Mouse (Mus musculus) adrenal gland, postnatal 10 days (tissue): ENCODE measurements around the gene Tmem79. TPM values are rescaled to one million over a fixed set of nuclear protein-coding genes. Genes with fewer than 3 reads are reported as not detected.
"Not testable (repeated sequence)": the region's sequence is repeated elsewhere in the genome, so short reads cannot be mapped to it uniquely, and the experiment has no call there.

Experiments
- DNase-seq: peaks from one replicate; pipeline ENCODE4 v3.0.0; 2021; ENCODE audit warnings: mixed read lengths
- total RNA-seq, 2 experiments: library from RNA; stranded (reverse); gene quantifications; 2 replicates each; pipeline ENCODE4 v1.2.3; 2021

Gene Tmem79
- total RNA-seq, 2 experiments from 2014 or later = 15.1 to 17.7 TPM

DNA sequence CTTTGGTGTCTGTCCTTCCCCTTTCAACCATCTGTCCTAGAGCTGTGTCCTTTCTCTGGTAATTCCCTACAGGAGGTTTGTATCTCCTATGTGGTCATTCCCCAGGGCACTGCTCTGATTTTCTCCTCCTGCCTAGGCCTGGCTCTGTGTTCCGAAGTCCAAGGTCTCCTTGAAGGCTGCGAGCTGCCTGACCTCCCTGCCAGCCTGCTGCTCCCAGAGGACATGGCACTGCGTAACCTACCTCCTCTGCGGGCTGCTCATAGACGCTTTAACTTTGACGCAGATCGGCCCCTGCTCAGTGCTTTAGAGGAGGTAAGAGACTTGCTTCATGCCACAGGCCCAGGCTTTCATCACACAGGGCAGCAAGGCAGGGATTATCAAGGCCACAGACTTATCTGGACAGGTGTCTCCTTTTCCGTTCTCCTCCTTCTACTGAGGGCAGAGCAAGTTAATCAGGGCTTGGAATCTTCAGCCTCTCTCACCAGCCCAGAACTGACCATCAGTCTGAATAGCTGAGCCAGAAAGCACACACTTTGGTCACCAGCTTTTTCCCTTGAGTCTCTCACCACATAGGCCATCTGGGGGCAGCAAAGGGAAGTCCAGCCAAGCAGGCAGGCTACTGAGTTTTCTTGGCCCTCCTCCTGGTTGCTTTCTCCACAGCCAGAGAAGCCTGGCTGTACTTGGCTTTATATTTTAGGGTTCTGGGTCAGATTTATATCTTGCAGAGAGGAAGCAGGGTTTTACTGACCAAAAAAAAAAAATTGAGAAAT is 18.6 kb upstream of the Tmem79 start:
- peak; percentile 79 for DNase-seq

GRCm38 (mm10) chr3:88352907-88353306 is 17.0 kb upstream of the Tmem79 start:
- DNase-seq = no peak

- no peak for DNase-seq
Observed at GRCm38 (mm10) chr3:88350732-88351131, 14.8 kb upstream of the Tmem79 start.

GRCm38 (mm10) chr3:88339006-88339405 is 3.1 kb upstream of the Tmem79 start:
- no peak for DNase-seq

- no peak for DNase-seq
Observed at GRCm38 (mm10) chr3:88338316-88338715, 2.4 kb upstream of the Tmem79 start.

DNA sequence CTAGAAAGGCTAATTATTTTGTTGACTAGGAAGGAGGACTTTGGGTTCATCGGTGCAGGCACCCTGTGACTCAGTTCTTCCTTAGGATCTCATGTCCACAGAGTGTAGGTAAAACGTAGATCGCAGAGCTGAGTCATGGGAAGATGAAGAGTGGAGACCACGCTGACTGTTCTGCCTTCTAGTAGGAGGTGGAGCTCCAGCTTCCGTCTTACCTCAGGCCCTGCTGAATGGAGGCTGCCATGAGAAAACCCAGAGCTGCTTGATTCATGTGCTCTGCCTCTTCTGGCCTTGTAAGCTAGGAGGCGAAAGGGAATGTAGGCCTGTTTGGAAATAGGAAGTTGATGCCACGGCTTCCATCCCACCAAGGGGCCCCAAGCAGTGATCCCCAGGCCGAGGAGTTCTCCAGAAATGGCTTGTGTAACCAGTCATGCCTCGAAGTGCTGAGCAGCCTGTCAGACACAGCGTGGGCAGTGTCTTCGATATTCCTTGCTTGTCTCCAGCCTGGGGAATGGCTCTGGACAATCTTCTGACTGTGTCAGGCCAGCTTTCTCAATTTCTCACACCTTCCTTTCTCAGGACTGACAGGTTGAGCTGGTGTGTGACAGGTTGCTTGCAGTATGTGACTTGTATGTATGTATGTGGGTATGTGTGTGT is 1.5 kb upstream of the Tmem79 start:
- no peak for DNase-seq

DNA sequence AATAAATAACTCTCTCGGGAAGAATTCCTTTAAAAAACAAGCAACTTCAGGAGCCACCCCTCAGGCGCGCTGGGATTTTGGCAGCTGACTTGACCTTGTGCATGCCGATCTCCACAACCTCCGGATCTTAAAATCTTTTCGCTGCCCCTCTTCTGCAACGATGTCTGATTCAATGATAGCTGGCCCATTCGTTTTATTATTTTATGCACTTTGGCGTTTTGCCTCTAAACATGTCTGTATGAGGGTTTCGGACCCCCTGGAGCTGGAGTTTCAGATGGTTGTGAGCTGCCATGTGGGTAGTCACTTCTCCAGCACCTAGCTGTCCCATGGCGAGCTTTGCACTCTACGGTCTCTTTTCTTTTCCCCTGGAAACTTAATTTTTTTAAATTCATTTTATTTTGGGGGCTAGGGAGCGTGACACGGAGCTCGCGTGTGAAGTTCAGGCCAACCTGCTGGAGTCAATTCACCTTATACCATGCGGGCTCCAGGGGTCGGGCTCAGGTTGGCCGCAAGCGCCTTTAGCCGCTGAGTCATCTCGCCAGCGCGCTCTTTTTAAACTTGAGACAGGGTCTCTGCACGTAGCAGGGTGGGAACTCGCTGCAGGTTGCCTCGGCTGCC is 403 bp downstream of the Tmem79 start:
- peak; percentile 60 for DNase-seq

DNA sequence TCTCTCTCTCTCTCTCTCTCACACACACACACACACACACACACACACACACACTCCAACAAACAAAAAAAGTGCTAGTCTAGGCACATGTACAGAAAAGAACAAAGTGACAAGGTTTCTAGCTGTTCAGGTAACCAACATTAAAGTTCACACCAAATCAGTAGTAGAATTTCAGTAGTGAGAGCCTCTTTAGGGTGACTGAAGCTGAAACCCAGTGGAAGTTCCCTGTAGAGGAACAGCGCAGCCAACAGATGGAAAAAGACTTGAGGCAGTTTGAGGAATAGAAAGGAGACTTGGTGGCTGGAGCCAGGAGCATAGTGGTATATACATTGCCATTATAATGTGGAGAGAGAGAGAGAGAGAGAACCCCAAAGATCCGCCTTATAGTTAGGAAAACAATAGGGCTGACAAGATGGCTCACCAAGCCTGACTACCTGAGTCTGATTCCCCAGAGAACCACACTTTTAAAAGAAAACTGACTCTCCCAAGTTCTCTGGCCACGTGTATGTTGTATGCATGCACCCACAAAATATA is 979 bp downstream of the Tmem79 start:
- DNase-seq = no peak

GRCm38 (mm10) chr3:88334029-88334658 is 1.8 kb downstream of the Tmem79 start:
- no peak for DNase-seq

- peak; percentile 79 for DNase-seq
Observed at GRCm38 (mm10) chr3:88331282-88331681, 4.7 kb downstream of the Tmem79 start.

GRCm38 (mm10) chr3:88328956-88329355 is 7.0 kb downstream of the Tmem79 start:
- no peak for DNase-seq

DNA sequence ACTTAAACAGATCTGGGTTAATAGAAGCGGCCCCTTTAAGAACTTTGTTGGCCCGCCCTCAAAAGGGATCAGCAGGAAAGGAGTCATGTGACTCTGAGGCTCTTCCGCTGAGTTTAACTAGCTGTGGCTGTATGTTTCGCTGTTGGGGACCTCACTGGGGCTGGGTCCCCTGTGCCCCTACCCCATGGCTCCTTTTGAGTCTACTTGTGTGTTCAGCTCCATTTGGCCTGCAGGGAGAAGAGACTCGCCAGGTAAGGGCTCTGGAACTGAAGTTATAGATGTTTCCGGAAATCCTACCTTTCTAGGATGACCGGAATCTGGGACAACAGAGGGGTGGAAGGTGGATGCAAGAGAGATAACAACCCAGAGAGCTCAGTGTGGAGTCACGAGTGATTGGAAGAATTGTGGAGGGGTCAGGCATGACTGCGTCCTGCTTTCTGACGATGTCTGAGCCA is 11.0 kb downstream of the Tmem79 start, which contains the start of gene Glmp:
TSS of gene Glmp (plus strand) at position 73 of the 455 bp plus-strand sequence.
- DNase-seq = peak; percentile 74

GRCm38 (mm10) chr3:88299172-88299571 is 36.8 kb downstream of the Tmem79 start:
- no peak for DNase-seq

DNA sequence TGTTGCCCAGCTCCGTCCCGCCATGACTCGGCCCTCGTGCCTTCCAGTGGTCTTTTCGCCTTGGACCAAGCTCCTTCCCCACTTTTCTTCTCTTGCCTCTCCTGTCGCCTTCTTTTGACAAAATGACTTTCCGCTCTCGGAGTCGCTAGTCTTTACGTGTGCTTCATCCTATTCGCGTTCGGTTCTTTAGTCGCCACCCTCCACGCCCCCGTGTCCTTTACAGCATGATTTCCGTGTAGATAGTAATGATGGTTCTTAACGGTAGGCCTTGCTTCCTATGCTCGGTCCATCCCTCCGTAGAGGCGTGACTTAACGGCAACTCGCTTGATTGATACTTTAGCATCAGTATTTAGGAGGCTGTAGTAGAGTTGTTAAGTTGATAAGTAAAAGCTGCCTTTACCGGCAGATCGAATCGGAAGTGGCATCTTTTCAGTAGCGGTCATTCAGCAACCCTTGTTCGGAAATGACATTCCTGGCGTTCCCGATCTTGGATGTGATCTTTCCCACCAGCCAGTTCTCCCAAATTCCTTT is 38.6 kb downstream of the Tmem79 start:
- no peak for DNase-seq

GRCm38 (mm10) chr3:88296561-88297318 is 39.2 kb downstream of the Tmem79 start, which contains the start of the genes Tsacc and Cct3:
Gene Tsacc, minus strand, starts transcription at chr3:88296999.
Gene Cct3, plus strand, starts transcription at chr3:88297116.
- DNase-seq = peak; percentile 96

GRCm38 (mm10) chr3:88296110-88296560 is 39.8 kb downstream of the Tmem79 start:
- DNase-seq = no peak

GRCm38 (mm10) chr3:88295272-88295671 is 40.7 kb downstream of the Tmem79 start:
- DNase-seq = not testable (repeated sequence)

- DNase-seq = peak; percentile 52
Observed at GRCm38 (mm10) chr3:88291970-88292369, 44.0 kb downstream of the Tmem79 start.

GRCm38 (mm10) chr3:88288133-88288713 is 47.7 kb downstream of the Tmem79 start:
- DNase-seq = not testable (repeated sequence)

- DNase-seq = no peak
Observed at GRCm38 (mm10) chr3:88287110-88287509, 48.8 kb downstream of the Tmem79 start, which contains the start of gene Gm38392. Gene Gm38392, minus strand, starts transcription at chr3:88287210.

GRCm38 (mm10) chr3:88285565-88285895 is 50.4 kb downstream of the Tmem79 start:
- not testable (repeated sequence) for DNase-seq
